In genomic region chr10:56096757-56097156, GRCm38 (mm10) we compare ENCODE assay signal across 17 mouse cellular contexts.
"Had no signal": no experiment of that assay in that cellular context is flagged by ENCODE, and none has a peak within 500 bp of the region (broad histone marks: within the 10 kb centered on the region; RNA-seq: fewer than 3 reads in every experiment).

No protein-coding gene starts in this region.

- ATAC-seq: midbrain, embryonic 16.5 days had no signal

- H3K27me3 ChIP-seq: midbrain, embryonic 12.5 days; neural tube, embryonic 13.5 days; neural tube, embryonic 15.5 days; stomach, embryonic 15.5 days had no signal

- DNase-seq: lung, adult 18-20 months; lung, embryonic 14.5 days; lung, postnatal 10 days; lung, postnatal 4 days; midbrain, embryonic 14.5 days; right cerebral cortex, postnatal 14 days; thymus, adult 2 months; thymus, postnatal 25 days; thymus, postnatal 4 days had no signal

- H3K27ac ChIP-seq: midbrain, embryonic 10.5 days; midbrain, embryonic 12.5 days; neural tube, embryonic 13.5 days; neural tube, embryonic 15.5 days; stomach, embryonic 15.5 days; stomach, postnatal 0 days had no signal

- H3K9ac ChIP-seq: lung, embryonic 14.5 days; midbrain, embryonic 12.5 days; neural tube, embryonic 13.5 days; neural tube, embryonic 15.5 days; stomach, embryonic 15.5 days had no signal

- H3K4me3 ChIP-seq: midbrain, embryonic 10.5 days; midbrain, embryonic 12.5 days; myocyte; neural tube, embryonic 13.5 days; neural tube, embryonic 15.5 days; stomach, embryonic 15.5 days had no signal

- H3K9me3 ChIP-seq: midbrain, embryonic 10.5 days; midbrain, embryonic 12.5 days; neural tube, embryonic 13.5 days; neural tube, embryonic 15.5 days; stomach, embryonic 15.5 days had no signal

- H3K4me2 ChIP-seq: lung, embryonic 14.5 days; midbrain, embryonic 12.5 days; neural tube, embryonic 13.5 days; neural tube, embryonic 15.5 days; stomach, embryonic 15.5 days had no signal

- H3K36me3 ChIP-seq: midbrain, embryonic 10.5 days; midbrain, embryonic 12.5 days; neural tube, embryonic 13.5 days; neural tube, embryonic 15.5 days; stomach, embryonic 15.5 days had no signal

- H3K4me1 ChIP-seq: midbrain, embryonic 10.5 days; midbrain, embryonic 12.5 days; neural tube, embryonic 15.5 days; stomach, embryonic 15.5 days had no signal
